Mouse (Mus musculus) T-helper 17 cell (primary cell): ENCODE data around the gene Pde4dip.

ENCODE experiments used
- in situ Hi-C, 2 experiments: fragments of 300-600 bp; cut with MboI, MseI; formaldehyde crosslinking; loops; 1 replicate in 1 of 2; 2 replicates in 1 of 2; pipeline ENCODE4 v1.15.1; 2025; ENCODE audit warnings: high pct_unique_total_duplicates in 2 of 2

Gene Pde4dip

GRCm38 (mm10) chr3:97757501-97757900, 131.0 kb downstream of the Pde4dip start:
- in situ Hi-C loops: no loop called here

DNA sequence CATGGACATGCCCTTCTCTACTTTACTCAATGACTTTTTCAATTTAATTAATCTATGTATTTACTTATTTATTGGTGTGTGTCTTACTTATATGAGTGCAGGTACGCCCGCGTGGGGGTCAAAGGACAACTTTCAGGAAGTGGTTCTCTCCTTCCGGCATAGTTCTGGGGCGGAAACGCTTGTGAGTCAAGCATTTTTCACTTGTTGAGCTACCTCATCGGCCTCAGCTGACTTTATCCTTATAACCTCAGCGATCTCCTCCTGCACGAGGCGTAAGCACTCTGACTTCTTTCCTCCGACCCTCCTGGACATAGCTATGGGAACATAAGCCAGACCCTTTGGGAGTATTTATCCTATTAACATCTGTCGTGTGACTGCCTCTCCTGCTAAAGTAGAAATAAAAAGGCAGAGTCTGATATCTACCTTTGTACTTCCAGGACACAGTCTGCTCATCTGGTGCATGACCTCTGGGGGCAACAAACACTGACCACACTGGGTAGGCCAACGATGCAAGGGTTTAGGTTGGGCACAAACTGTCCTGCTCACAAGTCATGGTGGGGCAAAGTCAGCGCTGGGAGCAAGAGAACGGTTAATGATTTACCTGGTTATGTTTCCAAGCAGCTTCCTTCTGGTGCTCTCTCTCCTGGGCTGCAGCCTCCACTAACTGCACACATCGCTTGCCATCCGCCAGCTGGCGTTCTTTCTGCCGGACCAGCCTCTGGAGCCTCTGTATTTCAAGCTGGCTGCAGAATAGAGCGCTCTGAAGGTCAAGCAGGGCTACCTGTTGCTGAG, 132.0 kb downstream of the Pde4dip start:
- in situ Hi-C loops: no loop called here

- in situ Hi-C loops: no loop called here
Measured at GRCm38 (mm10) chr3:97755411-97755810, 133.1 kb downstream of the Pde4dip start.

DNA sequence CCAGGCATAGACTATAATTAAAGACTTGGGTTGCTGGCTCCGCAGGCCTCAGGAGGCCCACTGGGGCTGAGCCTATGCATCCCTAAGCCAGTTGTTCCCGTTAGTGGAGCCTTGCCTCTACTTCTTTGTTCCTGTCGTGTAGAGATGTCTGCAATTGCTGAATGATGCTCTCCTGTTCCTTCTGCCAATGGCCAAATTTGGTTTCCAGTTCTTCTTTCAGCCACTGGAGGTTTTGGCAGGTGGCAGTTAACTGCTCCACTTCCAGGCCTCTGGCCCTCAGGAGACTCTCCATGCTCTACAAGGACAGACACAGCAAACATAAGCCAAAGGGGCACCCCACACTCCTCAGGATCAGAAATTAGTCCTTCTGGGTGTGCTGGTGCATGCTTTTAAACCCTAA, 135.6 kb downstream of the Pde4dip start:
- in situ Hi-C loops: no loop called here

DNA sequence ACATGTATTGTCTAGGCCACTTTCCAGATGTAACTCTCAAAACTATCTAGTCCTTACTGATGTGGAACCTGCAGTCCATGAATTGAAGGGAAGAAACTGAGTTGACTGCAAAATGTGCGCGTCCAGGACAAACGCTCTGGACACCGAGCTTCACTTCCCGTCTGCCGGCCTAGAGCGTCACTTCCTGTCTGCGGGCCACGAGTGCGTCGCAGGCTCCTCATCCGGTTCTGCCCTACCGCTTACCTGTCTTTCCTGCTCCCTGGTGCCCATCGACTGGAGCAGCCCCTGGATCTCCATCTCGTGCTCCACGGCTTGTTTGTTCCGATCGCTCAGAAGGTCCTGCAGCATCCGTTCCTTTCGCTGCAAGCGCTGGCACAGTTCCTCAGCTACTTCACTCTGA, 136.9 kb downstream of the Pde4dip start:
- in situ Hi-C loops: no loop called here

- in situ Hi-C loops: no loop called here
Measured at GRCm38 (mm10) chr3:97748789-97749188, 139.7 kb downstream of the Pde4dip start.

DNA sequence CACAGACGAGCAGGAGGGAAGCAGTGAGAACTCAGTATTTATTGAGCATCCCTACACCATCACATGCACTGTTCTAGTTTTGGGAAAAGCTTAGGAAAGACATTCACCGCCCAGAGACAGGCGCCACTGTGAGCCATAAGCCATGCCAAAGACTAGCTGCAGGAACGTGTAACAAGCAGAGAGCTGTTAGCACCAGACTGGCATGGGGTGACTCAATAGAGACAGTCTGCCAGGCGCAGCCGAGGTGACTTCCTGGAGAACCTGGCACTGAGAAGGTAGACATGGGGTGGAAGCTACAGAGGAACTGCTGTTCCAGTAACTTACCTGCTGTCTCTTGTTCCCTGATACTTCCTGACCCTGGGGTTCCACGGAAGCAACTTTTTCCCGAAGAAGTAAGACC, 145.7 kb downstream of the Pde4dip start:
- in situ Hi-C loops: no loop called here

GRCm38 (mm10) chr3:97735575-97735974, 152.9 kb downstream of the Pde4dip start:
- in situ Hi-C loops: no loop called here

DNA sequence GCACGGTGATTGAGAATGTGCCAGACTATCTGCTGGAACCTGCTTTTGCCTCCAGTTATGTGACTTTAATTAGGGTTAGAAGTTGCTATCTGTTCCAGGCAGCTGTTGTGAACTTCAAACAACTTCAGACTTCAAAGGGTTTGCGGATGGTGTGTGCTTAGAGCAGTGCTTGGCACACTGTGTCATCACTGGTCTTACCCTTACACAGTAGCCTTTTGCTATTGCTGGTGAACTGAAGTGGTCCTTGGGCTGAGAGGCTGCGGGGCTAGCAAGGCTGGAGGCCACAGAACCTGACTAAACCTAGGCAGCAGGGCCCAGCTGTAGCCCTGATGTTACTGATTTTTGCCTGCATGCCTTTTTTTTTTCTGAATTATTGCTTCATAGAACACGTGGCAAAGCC, 154.2 kb downstream of the Pde4dip start:
- in situ Hi-C loops: no loop called here

DNA sequence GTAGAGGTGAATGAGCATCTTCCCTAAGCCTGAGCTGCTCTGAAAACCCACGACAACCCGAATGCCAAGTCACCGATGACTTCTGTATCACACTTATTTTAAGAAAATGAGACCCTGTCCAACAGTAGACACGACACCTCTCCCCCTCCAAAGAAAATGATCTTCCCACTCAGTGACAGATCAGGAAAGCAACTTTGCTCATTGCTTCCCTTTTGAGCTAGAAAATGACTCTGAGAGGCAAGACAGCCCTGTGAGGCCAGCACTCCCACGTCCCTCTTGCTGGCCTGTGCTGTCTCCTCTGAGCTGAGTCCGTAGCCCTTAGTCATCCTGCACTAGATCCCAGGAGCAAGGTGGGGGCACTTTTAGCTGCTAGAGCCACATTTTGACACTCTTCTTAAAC, 155.9 kb downstream of the Pde4dip start:
- in situ Hi-C loops: no loop called here

- in situ Hi-C loops: no loop called here
Measured at GRCm38 (mm10) chr3:97730624-97731023, 157.9 kb downstream of the Pde4dip start.

DNA sequence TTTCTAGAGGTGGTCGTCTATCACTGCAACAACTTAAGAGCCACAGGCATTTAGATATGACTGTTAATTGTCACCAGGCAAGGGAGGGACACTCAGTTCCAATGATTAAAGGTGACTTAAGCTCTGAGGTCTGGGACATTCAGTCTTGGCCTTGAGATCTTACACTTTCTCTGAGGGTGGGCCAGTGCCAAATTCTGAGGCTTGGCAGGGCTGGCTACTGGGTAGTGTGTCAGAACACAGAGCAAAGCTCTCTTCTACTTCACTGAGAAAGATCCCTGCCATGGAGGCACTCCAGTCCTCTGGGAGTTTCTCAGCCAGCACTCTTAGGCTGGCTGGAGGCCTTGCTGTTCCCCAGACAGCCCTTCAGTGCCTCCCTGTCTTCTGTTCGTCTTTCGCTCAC, 158.4 kb downstream of the Pde4dip start:
- in situ Hi-C loops: no loop called here

- in situ Hi-C loops: no loop called here
Measured at GRCm38 (mm10) chr3:97727801-97728200, 160.7 kb downstream of the Pde4dip start.

DNA sequence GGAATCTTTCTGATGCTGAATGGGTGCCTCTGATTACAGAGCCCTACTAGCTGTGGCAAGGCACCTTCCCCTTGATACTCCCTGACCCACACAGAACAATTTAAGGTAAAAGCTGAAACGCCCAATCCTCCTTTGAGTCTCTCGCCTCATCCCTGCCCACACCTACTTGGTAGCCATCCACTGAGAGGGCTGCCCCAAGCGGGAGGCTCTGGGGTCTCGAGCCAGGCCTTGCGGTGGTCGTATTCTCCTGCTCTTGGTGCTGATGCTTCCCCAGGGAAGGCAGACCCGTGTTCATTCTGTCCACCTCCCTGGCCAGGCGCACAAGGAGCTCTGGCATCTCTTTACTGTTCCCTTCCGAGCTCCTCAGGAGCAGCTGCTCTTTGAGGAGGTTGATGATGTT, 169.4 kb downstream of the Pde4dip start:
- in situ Hi-C loops: no loop called here

DNA sequence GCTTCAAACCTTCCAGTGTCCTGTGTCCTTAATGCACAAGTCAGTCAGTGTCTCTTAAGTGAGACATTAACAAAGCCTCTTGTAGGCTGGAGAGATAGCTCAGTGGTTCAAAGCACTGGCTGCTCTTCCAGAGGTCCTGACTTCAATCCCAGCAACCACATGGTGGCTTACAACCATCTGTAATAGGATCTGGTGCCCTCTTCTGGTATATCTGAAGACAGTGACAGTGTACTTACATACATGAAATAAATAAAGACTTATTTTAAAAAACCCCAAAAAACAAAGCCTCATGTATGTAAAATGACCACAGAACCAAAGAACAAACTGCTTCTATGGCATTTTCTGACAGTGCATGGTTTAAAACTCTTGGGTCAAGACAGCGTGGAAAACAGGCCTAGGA, 172.6 kb downstream of the Pde4dip start:
- in situ Hi-C loops: no loop called here

GRCm38 (mm10) chr3:97710881-97711280, 177.6 kb downstream of the Pde4dip start:
- in situ Hi-C loops: no loop called here

- in situ Hi-C loops: no loop called here
Measured at GRCm38 (mm10) chr3:97710134-97710533, 178.4 kb downstream of the Pde4dip start.

GRCm38 (mm10) chr3:97706561-97706960, 181.9 kb downstream of the Pde4dip start:
- in situ Hi-C loops: no loop called here

DNA sequence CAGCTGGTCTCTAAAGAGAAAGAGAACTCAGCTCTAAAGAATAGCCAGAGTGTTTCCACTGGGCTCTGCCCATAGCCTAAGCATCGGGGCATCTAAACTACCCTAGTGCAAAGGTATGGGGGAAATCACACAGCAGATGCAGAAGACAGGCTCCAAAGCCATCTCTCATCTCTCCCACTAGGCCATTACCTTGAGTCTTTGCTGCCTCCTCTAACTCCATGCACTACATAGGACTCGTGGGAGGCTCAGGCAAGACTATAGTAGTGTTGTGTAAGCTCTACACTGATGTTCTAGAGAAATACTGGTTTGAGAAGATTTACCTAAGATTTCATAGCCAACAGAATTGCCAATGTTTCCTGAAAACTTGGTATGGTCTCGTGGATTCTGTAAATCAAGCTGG, 183.0 kb downstream of the Pde4dip start:
- in situ Hi-C loops: no loop called here

GRCm38 (mm10) chr3:97702448-97703080, 185.9 kb downstream of the Pde4dip start:
- in situ Hi-C loops: no loop called here

- in situ Hi-C loops: no loop called here
Measured at GRCm38 (mm10) chr3:97701198-97701597, 187.3 kb downstream of the Pde4dip start.

DNA sequence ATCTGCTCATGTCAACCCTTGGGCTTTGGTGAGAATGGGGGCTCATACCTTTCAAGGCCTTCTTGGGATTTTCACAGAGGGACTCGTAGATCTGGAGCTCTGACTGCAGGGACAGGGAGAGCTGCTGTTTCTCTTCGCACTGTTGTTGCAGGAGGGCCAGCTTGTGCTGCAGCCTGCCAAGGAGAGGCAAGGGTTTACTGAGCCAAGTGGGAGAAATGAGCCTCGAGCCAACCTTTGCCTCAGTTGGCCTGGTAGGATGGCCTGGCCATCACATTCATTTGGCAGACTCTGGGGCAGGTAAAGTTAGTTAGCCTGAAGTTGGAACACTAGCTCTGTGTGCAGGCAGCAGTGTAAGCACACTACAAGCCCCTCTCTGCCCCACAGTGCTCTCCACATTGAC, 189.4 kb downstream of the Pde4dip start:
- in situ Hi-C loops: no loop called here

DNA sequence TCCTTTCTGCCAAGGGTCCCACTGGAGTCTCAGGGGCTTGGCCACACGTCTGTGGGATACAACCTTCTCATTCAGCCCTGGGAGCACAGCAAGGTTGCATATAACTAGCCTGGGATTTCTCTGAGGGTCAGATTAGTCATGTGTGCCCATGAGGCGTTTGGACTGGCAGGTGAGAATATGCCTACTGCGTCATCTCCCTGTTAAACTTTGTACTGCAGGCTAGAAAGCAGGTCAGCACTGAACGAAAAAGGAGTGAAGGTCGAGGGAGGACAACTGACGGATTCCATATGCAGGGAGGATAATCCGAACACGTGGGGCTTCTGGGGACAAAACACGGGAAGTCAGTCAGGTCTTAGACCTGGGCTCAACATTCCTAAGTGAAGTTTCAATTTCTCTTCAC, 191.2 kb downstream of the Pde4dip start:
- in situ Hi-C loops: no loop called here
